Mouse (Mus musculus) CD4-positive, CD25-positive, alpha-beta regulatory T cell, adult 4 months (primary cell): ENCODE data around the gene Tmeff1. TPM values are rescaled to one million over a fixed set of nuclear protein-coding genes. Genes with fewer than 3 reads are reported as not detected.

Experiments
- ATAC-seq: one replicate; pipeline ENCODE4 v1.8.0; 2017
- polyA plus RNA-seq, 2 experiments: library from polyadenylated mRNA; unstranded; fragments of 100-300 nt; shearing (Covaris generic); gene quantifications; one replicate each; pipeline ENCODE4 v1.2.1; 2017

Gene Tmeff1
- polyA plus RNA-seq, 2 experiments from 2014 or later = 0.34 TPM; not detected in 1

DNA sequence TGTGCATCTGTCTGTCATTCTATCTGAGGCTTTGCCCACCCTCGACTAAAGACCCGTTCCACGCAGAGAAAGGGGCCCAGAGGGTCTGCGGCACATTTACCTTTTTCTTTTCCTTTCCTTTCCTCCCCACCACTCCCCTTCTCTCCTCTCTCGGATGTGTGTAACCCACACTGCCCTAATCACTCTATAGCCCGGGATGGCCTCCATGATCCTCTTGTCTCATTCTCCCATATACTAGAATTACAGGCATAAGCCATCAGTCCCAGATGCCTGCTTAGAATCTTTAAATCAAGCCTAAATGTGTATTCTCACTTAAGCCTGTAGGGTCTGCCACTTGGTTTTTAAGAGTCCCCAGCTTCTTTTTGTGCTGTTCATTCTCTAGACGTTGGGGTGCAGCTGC lies 8.6 kb upstream of the Tmeff1 start:
- no peak for ATAC-seq

DNA sequence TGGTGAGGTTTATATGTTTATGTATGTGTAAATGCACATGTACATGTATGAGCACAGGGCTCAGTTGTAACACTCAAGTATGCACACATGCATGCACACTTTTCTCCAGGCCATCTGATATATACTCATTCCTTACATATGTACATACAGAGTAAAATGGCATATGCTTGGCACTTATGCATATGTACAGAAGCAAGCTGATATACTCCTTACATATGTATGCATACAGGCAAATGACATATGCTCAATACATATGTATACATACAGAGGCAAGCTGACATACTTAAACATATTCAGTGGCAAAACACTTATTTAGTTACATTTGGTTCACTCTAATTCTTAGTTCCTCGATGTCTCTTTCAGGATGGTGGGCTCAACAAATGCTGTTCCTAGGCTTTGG lies 7.1 kb upstream of the Tmeff1 start:
- no peak for ATAC-seq

DNA sequence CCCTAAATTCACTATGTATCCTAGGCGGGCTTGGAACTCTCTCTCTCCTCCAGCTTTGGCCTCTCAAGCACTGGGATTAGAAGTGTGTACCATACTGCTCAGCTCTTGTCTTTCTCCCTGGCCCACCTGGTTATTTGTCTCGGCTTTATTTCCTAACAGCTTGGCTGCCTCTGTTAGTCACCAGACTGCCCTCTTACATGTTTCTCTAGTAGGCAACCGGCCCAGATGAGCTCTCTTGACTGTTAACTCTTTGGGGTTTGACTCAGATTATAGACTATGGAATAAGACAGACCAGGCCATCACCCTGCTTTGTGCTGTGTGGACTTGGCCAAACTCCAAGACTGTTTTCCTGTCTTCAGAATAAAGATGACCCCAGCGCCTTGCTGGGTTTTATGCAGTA lies 6.6 kb upstream of the Tmeff1 start:
- ATAC-seq = no peak

DNA sequence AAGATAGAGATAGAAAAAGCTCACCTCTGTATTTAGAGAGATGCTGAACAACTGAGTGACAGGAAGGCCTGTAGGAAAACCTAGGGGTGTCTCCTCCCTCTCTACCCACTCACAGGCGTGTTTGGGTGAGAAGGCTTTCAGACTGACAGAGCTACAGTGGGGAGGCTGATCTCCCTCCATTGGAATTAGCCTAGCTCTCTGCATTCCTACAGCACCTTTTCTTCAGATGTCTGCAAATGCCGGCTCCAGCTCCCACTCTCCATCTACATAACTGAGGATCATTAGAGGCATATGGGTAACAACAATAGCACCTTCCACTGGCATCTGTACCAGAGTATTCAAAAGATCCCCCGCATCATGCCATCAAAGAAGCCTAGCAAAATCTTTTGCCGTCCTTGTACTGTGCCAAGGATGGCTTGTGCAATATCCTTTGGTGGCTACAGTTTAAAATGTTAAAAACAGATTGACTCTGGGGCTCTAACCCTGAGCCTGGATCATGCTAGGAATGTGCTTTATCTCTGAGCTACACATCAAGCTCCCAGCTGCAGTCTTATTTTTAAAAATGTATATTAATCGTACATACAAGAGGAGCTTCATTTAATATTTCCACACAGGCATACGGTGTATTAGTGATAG lies 5.4 kb upstream of the Tmeff1 start:
- ATAC-seq = no peak

DNA sequence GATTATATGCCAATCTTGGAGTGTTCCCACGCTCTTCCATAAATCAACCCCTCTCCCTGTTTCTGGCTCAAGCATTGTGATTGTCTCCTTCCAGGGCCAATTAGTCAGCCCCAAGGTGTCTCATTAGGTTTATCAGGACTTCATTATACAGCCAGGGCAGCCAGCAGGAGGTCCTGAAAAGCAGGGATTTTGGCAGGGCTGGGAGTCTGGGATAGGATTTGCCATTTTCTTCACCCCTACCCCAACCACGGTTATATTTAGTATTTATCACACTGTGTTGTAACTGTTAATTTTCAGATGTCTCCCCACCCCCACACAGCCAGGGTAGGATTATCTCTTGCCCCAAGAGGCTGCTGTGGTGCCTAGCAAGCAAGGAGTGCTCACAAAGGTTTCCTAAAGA lies 3.8 kb upstream of the Tmeff1 start:
- no peak for ATAC-seq

DNA sequence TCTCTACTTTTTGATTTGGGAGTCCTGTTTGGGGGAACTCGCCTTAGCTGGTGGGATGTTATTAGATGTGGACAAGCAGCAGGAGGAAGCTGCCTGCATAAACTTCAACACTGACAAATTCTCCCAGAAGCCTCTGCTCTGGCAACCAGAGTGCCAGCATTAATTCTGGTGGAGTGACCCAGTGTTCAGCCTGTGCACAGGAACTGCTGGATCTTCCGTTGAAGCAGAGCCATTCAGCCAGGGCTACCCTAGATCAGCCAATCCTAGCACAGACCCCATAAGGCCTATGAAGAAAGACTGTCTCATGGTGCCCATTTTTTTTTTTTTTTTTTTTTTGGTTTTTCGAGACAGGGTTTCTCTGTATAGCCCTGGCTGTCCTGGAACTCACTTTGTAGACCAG lies 3.0 kb upstream of the Tmeff1 start:
- no peak for ATAC-seq

DNA sequence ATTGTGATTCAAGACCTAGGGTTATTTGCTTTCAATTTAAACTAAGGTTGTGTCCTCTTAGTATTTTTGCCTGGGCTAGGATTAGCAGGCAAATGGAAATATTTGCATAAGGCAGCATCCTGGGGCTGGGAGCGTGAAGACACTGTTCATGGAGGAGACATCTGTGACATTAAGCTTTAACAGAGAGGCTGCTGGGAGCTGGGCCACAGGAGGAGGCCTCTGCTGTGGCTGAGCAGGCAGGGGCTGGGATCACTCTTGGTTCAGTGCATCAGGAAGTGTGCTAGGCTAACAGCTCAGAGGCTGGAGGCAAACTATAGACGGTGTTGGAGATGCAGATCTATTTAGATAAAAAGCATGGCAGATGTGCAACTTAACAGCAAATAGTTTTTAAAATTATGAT lies 2.0 kb upstream of the Tmeff1 start:
- no peak for ATAC-seq

DNA sequence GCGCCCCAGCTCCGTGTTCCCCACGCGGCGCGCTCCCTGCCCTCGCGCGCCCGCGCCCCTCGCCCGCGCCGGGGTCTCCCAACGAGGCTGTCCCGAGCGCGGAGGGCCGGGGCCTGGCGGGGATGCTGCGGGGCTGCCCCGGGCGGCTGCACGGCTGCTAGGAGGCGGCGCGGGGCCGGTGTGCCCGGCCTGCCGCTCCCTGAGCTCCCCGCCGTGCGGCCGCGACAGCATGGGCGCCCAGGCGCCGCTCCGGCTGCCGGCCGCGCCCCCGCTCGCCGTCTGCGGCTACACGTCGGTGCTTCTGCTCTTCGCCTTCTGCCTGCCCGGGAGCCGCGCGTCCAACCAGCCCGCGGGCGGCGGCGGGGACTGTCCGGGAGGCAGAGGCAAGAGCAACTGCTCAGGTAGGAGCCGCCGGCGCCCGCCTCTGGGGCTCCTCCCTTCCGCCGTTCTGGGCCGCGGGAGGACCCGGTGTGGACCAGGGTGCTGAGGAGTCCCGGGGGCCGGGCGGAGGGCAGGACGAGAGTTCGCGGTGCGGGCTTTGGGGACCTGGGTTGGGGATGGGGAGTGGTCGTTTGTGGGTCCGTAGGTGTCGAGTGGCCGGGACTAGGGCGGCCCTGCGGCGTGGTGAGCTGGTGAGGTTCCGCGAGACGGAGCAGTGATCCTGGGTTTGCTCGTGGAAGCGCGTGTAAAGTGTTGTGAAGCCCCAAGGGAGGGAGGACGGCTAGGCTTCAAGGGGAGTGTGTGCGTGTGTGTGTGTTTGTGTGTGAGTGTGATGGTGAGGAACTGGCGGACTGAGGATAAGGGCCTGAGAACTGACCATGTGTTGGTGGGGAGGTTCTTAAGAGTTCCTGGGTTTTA lies 496 bp downstream of the Tmeff1 start:
- no peak for ATAC-seq

DNA sequence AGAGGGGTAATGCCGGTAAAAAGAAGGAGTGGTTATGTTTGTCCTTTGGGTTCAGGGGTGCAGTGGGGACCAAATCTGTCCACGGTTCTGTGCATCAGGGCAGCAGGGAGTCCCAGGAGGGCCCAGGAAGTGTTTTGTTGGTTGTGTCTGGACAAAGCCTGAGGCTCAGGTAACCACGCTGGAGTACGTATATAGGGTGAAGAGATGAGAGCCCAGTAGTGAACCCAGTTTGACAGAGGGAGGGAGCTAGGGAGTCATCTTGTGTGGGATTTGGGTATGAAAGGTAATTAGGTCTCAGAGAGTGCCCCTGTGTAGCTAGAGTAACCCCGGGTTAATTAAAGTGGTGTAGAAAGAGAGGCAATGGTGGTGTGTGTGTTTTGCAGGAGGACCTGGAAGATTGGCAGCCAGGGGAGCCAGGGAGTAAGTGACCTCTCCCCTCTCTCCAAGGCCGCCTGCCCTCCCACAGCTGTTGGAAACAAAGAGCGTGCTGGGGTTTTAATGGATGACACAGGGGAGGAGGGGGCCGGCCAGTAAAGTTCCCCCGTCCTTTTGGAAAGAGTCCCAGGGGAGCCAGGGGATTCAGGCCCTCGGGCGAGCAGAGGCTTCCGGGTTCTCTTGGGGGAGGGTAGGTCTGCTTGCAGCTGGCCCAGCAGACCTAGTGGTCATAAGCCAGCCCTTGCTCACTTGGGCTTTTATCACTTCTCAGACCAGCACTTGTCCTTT lies 1.3 kb downstream of the Tmeff1 start:
- no peak for ATAC-seq

DNA sequence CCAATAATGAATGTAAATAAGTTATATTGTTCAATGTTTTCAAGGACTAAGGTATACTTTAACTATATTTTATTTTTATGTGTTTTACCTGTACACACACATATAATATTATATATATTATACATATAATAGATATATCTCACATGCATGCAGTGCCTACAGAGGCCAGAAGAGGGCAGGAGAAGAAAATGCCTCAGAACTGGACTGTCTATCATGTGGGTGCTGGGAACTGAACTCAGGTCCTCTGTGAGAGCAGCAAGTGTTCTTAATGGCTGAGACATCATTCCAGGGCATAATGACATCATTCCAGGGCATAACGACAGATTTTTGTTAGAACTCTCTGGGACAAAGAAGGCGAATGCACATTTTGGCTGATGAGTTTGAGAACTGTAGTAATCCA lies 2.6 kb downstream of the Tmeff1 start:
- no peak for ATAC-seq

DNA sequence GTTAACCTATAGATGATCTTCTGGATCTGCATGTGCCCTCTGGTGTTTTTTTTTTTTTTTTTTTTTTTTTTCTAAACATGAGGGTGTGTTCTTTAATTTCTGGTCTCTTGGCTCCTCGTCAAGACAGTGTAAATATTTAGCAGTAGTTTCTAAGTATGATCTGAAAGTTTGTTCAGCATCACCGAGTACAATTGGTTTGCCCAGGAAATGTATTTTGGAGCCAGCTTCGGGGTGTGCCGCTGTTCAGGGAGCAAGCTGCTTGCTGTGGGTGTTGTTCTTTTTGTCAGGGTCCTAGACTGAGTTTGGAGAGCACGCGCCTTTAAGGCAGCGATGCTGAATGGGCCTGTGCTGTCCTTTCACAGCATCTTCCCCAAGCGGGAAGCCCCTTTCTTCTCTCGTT lies 3.6 kb downstream of the Tmeff1 start:
- no peak for ATAC-seq

DNA sequence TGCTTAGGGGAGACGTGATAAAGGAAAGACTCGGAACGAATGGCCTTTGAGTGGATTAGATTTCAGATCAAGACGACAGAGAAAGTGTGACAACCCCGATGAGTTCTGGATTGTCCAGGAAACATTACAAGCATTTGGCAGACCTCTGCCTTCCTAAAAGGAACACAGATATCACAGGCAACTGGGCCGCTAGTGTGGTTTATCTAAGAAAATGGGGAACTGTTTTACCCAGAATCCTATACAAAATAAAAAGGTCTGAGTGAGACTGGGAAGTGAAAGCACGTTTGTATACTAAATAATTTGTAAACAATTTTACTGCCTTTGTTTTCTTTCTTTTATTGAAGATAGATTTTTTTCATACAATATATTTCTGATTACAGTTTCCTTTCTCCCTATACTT lies 5.9 kb downstream of the Tmeff1 start:
- no peak for ATAC-seq

DNA sequence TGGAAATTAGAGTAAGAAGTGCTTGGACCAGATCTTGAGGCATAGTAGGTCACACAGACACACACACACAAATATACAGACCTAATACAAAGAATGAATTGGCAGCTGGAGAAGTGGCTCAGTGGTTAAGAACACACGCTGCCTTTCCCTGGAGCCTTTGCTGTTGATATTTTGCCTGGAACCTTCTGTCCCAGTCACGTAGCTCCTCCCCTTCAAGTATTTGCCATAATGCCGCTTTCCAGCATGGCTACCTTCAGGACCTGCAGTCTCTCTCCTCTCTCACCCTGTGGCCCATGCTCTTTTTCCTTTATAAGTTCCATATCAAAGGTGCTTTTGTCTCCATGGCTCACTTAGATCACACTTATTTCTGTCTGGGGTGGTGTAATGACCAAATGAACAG lies 6.4 kb downstream of the Tmeff1 start:
- no peak for ATAC-seq

DNA sequence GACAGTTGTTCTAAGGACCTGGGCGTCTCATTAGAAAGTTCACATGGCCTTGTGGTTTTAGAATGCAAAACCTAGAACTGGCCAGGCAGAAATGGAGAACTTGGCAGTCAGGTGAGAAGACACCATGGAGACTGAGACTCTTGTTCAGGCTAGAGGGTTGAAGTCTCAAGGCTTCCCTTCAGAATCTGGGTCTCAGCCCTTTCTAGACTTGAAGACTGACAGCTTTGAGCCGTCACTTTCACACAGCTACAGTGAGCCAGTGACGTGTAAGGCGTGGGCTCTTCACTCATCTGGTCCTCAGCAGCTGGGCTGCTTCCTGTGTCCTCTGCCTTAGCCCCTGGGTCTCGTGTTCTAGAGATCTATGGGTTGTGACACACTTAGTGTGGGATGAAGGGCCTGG lies 7.4 kb downstream of the Tmeff1 start:
- no peak for ATAC-seq

DNA sequence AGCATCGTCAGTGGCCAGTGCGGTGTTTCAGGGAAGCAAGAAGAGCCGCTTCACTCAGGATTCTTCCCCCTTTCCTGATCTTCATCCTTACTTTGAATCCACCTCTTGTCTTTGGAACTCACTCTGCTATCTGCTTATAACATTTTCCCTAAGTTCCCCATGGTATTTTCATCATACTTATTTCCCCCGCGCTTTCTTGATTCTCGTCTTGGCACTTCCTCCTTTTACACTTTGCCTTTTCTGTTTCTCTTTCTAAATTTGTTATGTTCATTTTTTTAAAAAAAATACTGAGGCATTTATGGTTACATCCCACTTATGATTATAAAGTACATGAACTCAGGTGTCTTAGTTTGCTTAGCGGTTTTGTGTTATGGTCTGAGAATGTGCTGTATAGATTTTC lies 7.9 kb downstream of the Tmeff1 start:
- no peak for ATAC-seq

DNA sequence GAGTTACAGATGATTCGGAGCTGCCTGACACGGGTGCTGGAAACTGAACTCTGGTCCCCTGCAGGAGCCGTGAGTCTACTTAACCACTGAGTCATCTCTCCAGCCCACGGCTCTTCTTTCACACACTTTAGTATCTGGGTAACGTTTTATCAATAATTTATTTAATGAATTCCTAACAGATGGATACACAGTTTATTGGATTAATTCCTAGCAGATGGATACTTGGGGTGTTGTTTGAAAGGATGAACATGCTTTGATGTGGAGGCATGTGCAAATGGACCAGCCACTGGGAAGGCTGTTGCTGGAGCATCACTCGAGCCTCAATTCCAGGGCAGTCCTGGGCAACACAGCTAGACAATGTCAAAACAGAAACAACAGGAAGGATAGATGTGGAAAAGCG lies 11.1 kb downstream of the Tmeff1 start:
- ATAC-seq = no peak

DNA sequence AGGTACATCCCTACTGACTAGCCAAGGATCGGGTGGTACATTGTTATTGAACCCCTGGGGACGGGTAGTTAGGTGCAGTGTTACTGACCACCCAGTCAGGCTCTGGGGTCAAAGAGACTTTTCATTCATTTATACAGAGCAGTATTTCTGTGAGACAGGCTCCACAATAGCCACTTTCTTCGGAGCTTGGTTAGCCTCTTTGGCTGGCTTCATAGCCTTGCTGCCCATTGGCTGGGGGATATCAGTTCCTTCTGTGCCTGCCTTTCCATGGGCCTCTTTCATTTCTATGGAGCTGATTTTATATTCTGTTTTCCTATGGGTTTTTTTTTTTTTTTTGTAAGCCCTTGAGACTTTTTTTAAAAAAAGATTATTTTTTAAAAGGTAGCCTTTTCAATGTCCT lies 20.7 kb downstream of the Tmeff1 start:
- no peak for ATAC-seq

DNA sequence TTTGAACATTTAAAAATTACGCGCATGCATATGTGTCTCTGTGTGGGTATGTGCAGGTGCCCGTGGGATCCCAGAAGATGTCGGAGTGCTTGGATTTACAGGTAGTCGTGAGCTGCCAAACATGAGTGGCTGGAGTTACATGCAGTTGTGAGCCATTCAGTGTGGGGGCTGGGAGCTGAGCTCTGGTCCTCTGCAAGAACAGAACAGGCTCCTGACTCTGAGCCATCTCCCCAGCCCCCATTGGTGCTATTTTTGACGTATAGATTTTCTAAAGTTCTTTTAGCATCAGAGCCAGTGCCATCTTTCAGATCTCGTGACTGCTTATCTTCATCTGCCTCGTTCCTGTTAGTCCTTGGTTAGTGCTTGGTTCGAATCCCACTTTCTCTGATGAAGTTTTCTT lies 24.5 kb downstream of the Tmeff1 start:
- no peak for ATAC-seq

DNA sequence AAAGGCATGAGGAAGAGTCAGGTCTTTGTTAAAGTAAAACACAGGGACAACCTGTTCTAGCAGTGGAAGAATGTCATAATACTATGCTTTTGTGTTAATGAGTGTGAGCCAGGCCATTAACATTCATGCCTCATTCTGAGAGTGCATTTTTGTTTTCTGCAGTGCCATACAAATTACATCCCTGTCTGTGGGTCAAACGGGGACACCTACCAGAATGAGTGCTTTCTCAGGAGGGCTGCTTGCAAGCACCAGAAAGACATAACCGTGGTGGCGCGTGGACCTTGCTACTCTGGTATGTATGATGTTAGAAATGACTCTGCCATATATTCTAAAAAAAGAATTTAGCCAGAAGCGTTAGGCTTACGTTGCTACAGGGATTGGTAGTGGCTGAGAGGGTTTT lies 25.3 kb downstream of the Tmeff1 start:
- ATAC-seq = no peak

DNA sequence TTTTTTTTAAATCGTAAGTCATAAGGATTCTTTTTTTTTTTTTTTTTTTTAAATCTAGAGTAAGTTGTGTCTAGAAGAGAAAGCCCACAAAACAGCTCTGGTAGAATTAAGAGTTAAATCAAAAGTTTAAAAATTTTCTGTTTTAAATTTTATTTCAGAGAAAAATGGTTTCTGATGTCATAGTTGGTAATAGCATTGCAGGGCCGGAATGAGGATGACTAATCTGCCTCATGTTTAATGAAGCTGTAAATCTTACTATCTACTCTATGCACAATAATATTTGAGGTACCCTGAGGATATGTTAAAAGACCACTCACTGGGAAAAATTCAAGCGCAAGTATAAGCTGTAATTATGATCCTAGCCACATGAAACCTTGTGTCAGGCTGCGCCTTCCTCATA lies 30.5 kb downstream of the Tmeff1 start:
- no peak for ATAC-seq

DNA sequence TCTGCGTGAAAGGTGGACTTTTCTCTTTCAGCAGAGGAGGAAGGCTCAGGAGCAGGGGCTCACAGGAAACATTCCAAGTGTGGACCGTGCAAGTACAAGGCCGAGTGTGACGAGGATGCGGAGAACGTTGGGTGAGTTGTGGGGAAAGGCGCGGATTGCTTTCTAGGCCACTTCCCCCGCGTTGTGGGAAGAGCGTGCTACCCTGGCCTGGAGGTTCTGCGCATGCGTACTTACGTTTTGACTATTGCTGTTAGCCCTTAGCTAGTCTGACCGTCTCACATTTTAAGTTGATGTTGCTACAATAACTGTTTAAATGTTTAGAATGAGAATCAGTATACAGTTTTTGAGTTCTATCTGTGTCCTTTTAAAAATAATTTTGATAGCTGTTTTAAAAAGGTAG lies 32.2 kb downstream of the Tmeff1 start:
- ATAC-seq = no peak

DNA sequence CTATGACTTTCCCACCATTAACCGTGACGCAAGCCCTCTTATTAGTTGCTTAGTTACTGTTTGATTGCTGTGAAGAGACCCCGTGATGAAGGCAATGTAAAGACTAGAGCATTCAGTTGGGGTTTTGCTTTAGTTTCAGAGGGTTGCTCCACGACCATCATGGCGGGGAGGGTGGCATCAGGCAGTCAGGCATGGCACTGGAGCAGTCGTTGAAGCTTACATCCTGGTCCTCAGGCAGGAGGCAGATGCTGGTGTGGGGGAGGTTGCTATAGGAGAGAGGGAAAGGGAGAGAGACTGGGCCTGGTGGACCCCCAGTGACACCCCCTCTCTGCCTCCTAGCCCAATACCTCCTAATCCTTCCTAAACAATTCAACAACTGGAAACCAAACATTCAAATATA lies 35.1 kb downstream of the Tmeff1 start:
- no peak for ATAC-seq

DNA sequence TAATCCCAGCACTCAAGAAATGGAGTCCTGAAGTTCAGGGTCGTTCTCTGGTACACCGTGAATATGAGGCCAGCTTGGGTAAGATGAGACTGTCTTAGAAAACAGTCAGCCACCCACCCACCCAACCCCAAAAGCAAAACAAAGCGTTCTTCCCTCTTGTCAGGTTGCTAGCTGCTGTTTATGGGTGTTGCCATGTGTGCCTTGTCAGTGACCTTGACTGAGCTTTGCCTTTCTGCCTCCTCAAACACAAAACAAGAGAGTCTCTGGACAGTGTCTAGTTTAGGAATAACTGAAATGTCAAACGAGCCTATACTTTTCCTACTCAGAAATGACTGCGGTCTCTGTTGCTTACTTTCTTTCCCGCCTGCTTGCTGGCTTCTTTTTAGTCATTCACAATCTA lies 37.3 kb downstream of the Tmeff1 start:
- ATAC-seq = no peak

DNA sequence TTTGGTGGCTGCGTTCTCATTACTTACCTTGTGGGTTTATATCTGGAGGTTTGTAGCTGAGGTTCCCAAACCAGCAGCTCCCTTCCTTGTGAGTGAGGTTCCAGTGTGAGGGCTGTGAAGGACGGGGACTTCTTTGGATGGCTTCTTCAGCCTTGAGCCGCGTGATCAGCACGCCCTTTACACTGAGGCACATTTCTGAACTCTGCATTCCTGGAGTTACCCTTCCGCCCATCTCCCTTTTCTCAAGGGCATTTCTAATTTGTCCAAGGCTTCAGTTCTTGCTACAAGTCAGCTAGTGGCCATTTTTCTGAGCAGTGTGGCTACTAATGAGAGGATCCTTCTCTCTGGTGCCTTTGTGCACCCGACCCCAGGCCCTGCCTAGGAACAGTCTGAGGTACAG lies 38.0 kb downstream of the Tmeff1 start:
- no peak for ATAC-seq
